In genomic region chr5:81021331-81021863, GRCm38 (mm10) we compare ENCODE assay signal across 8 mouse cellular contexts. TPM values are rescaled to one million over a fixed set of nuclear protein-coding genes. Genes with fewer than 3 reads are reported as not detected.
DNase-seq lines count a peak whose midpoint lies in the region; ATAC-seq and TF ChIP-seq lines count a peak whose summit lies in the region.

No protein-coding gene starts in this region.

- H3K4me1 ChIP-seq in embryonic facial prominence, embryonic 10.5 days, result peaks cover 36% of the 10 kb centered on the region
- peaks cover 16% of the 10 kb centered on the region for H3K4me1 ChIP-seq in heart, embryonic 10.5 days
- H3K4me1 ChIP-seq in liver, embryonic 13.5 days (replicated peaks), result no peaks in the 10 kb centered on the region

- under 1% methylated on average over 39 of the region's 39 CpGs for WGBS in embryonic facial prominence, embryonic 10.5 days
- WGBS in heart, embryonic 10.5 days, result 1% methylated on average over 39 of the region's 39 CpGs
- 1% methylated on average over 39 of the region's 39 CpGs for WGBS in liver, embryonic 13.5 days (ENCODE audit: insufficient replicate concordance)

- intact Hi-C loops in gastrocnemius, adult 2 months (cut with DNase I), result no loop called here

- no peak for ATAC-seq in liver, embryonic 13.5 days (ENCODE audit: low read depth)
- no peak for ATAC-seq in inflammation-experienced regulatory T-cells, adult 6 months

- H3K9ac ChIP-seq in liver, embryonic 13.5 days, result no peak overlapping the region

- H3K4me2 ChIP-seq in liver, embryonic 13.5 days, result peak overlapping the region; percentile 65

- no peak for TF ChIP-seq CTCF in gastrocnemius, adult 2 months (IDR thresholded peaks at IDR 0.05)

- no peaks in the 10 kb centered on the region for H3K9me3 ChIP-seq in embryonic facial prominence, embryonic 10.5 days
- H3K9me3 ChIP-seq in heart, embryonic 10.5 days, result no peaks in the 10 kb centered on the region
- H3K9me3 ChIP-seq in liver, embryonic 13.5 days (replicated peaks), result no peaks in the 10 kb centered on the region

- H3K27me3 ChIP-seq in embryonic facial prominence, embryonic 10.5 days (replicated peaks; ENCODE audit: low read depth, poor library complexity, severe bottlenecking), result peaks cover 44% of the 10 kb centered on the region
- H3K27me3 ChIP-seq in heart, embryonic 10.5 days (ENCODE audit: insufficient read depth, poor library complexity, severe bottlenecking), result peaks cover 5% of the 10 kb centered on the region; the same call in 1 of the 2 replicates
- H3K27me3 ChIP-seq in liver, embryonic 13.5 days, result peaks cover 63% of the 10 kb centered on the region

- DNase-seq in gastrocnemius, adult 2 months, result peak; percentile 23
- no peak for DNase-seq in gastrocnemius, adult 18-20 months (ENCODE audit: low spot score)
- DNase-seq in embryonic facial prominence, embryonic 10.5 days (ENCODE audit: low spot score), result no peak
- DNase-seq in heart, embryonic 10.5 days (ENCODE audit: low spot score), result peak; percentile 75
- DNase-seq in kidney, postnatal 10 days, result peak; percentile 56
- DNase-seq in liver, embryonic 13.5 days, result no peak
- DNase-seq in neural tube, embryonic 10.5 days (ENCODE audit: extremely low spot score, low spot score), result peak; percentile 61

- H3K4me3 ChIP-seq in gastrocnemius, adult 2 months, result peak overlapping the region; percentile 81
- peak overlapping the region; percentile 83 for H3K4me3 ChIP-seq in embryonic facial prominence, embryonic 10.5 days
- H3K4me3 ChIP-seq in heart, embryonic 10.5 days, result peak overlapping the region; percentile 83
- peak overlapping the region; percentile 53 for H3K4me3 ChIP-seq in liver, embryonic 13.5 days (replicated peaks)

- no peaks in the 10 kb centered on the region for H3K36me3 ChIP-seq in embryonic facial prominence, embryonic 10.5 days (replicated peaks)
- no peaks in the 10 kb centered on the region for H3K36me3 ChIP-seq in heart, embryonic 10.5 days
- no peaks in the 10 kb centered on the region for H3K36me3 ChIP-seq in liver, embryonic 13.5 days

- no peak overlapping the region for H3K27ac ChIP-seq in gastrocnemius, adult 2 months
- peak overlapping the region; percentile 96 for H3K27ac ChIP-seq in embryonic facial prominence, embryonic 10.5 days (replicated peaks)
- peak overlapping the region; percentile 92 for H3K27ac ChIP-seq in heart, embryonic 10.5 days
- no peak overlapping the region for H3K27ac ChIP-seq in liver, embryonic 13.5 days

RNA-seq across cellular contexts. Expression of gene Adgrl3, which starts 1.5 kb away (rescaled TPM):
- under 1 TPM; 0.51 to 0.73 TPM for total RNA-seq in gastrocnemius, adult 2 months (2021)
- total RNA-seq in gastrocnemius, adult 18-20 months (2021), result under 1 TPM; 0.57 to 0.59 TPM
- 11.2 and 11.9 TPM in 2 replicates for polyA plus RNA-seq in embryonic facial prominence, embryonic 10.5 days (2016; fragmentation: Nextera tagmentation; extraction: Ambion mirVana)
- polyA plus RNA-seq in heart, embryonic 10.5 days (2016; fragmentation: Nextera tagmentation; extraction: Ambion mirVana), result 5.8 and 9.0 TPM in 2 replicates
- 1.9 and 2.0 TPM in 2 replicates for polyA plus RNA-seq in liver, embryonic 13.5 days (2015; fragmentation: Nextera tagmentation; extraction: Ambion mirVana)
- polyA plus RNA-seq in inflammation-experienced regulatory T-cells, adult 6 months (2017; shearing (Covaris generic)), result under 1 TPM in 1 of 3 experiments, not detected in 2; 0.96 TPM

Comparison
In these comparisons a context has a peak if more than half of its experiments do, and no peak if none do; other contexts are left out.
1. DNase-seq: peak in gastrocnemius, adult 2 months (single experiment), heart, embryonic 10.5 days (single experiment), kidney, postnatal 10 days (single experiment) and neural tube, embryonic 10.5 days (single experiment); none in gastrocnemius, adult 18-20 months (single experiment), embryonic facial prominence, embryonic 10.5 days (single experiment) and liver, embryonic 13.5 days (single experiment).
2. H3K27ac ChIP-seq: peak in embryonic facial prominence, embryonic 10.5 days (single experiment) and heart, embryonic 10.5 days (single experiment); none in gastrocnemius, adult 2 months (single experiment) and liver, embryonic 13.5 days (single experiment).
3. Peak in every context shown above with its lines, with median percentiles within 50 percentile points of each other: H3K4me3 ChIP-seq.